Mouse (Mus musculus) cerebellum, adult 18-20 months (tissue): ENCODE data around the gene Cisd1.
"Not testable (repeated sequence)": the region's sequence is repeated elsewhere in the genome, so short reads cannot be mapped to it uniquely, and the experiment has no call there.

Experiments
- DNase-seq, 2 experiments: peaks; one replicate each; pipeline ENCODE4 v3.0.0; 2021

Gene Cisd1

GRCm38 (mm10) chr10:71344579-71345143 is at the start of gene Cisd1:
Gene Cisd1, minus strand, starts transcription at chr10:71344954.
- peak; percentile 96 to 97 for DNase-seq

- no peak for DNase-seq
Observed at GRCm38 (mm10) chr10:71389311-71389710, 44.6 kb upstream of the Cisd1 start.

GRCm38 (mm10) chr10:71384159-71385044 is 39.6 kb upstream of the Cisd1 start:
- no peak for DNase-seq

- DNase-seq = not testable (repeated sequence)
Observed at GRCm38 (mm10) chr10:71383552-71383924, 38.8 kb upstream of the Cisd1 start.

GRCm38 (mm10) chr10:71382858-71383551 is 38.3 kb upstream of the Cisd1 start:
- DNase-seq = no peak

- no peak for DNase-seq
Observed at GRCm38 (mm10) chr10:71382109-71382508, 37.4 kb upstream of the Cisd1 start.

GRCm38 (mm10) chr10:71381471-71382033 is 36.8 kb upstream of the Cisd1 start:
- no peak for DNase-seq

GRCm38 (mm10) chr10:71380406-71380805 is 35.7 kb upstream of the Cisd1 start:
- DNase-seq = no peak

GRCm38 (mm10) chr10:71376014-71376413 is 31.3 kb upstream of the Cisd1 start:
- DNase-seq = no peak

- no peak for DNase-seq
Observed at GRCm38 (mm10) chr10:71373706-71374105, 29.0 kb upstream of the Cisd1 start.

- DNase-seq = no peak
Observed at GRCm38 (mm10) chr10:71371881-71372280, 27.1 kb upstream of the Cisd1 start.

GRCm38 (mm10) chr10:71369466-71369865 is 24.7 kb upstream of the Cisd1 start:
- DNase-seq = no peak

GRCm38 (mm10) chr10:71368128-71368940 is 23.6 kb upstream of the Cisd1 start:
- DNase-seq = no peak

GRCm38 (mm10) chr10:71363858-71364257 is 19.1 kb upstream of the Cisd1 start:
- no peak for DNase-seq

GRCm38 (mm10) chr10:71363440-71363839 is 18.7 kb upstream of the Cisd1 start:
- no peak for DNase-seq

GRCm38 (mm10) chr10:71361836-71362562 is 17.2 kb upstream of the Cisd1 start:
- peak; percentile 13 to 30 for DNase-seq

- DNase-seq = no peak
Observed at GRCm38 (mm10) chr10:71361044-71361443, 16.3 kb upstream of the Cisd1 start.

- DNase-seq = no peak
Observed at GRCm38 (mm10) chr10:71354947-71355346, 10.2 kb upstream of the Cisd1 start.

- DNase-seq = no peak
Observed at GRCm38 (mm10) chr10:71353850-71354249, 9.1 kb upstream of the Cisd1 start.

- DNase-seq = no peak
Observed at GRCm38 (mm10) chr10:71351301-71351700, 6.5 kb upstream of the Cisd1 start.

- no peak for DNase-seq
Observed at GRCm38 (mm10) chr10:71349290-71349689, 4.5 kb upstream of the Cisd1 start.
